Mouse (Mus musculus) small intestine, adult 2 months (tissue): ENCODE measurements around the gene Smad5.

Experiments used
- CTCF ChIP-seq: fragments of 200-500 bp; IDR thresholded peaks from 2 replicates; pipeline ENCODE4 v1.5.1; 2012; ENCODE audit warnings: low read depth, mild to moderate bottlenecking, control low read depth, inconsistent platforms, low read length, moderate library complexity, mixed read lengths; ENCODE audit not compliant: insufficient replicate concordance, insufficient read length; ENCODE audit errors: extremely low read depth
- POLR2A ChIP-seq: fragments of 200-500 bp; IDR thresholded peaks from 2 replicates; pipeline ENCODE4 v1.6.1; 2012; ENCODE audit warnings: low read depth, mild to moderate bottlenecking, control low read depth, inconsistent platforms, low read length, moderate library complexity

DNA sequence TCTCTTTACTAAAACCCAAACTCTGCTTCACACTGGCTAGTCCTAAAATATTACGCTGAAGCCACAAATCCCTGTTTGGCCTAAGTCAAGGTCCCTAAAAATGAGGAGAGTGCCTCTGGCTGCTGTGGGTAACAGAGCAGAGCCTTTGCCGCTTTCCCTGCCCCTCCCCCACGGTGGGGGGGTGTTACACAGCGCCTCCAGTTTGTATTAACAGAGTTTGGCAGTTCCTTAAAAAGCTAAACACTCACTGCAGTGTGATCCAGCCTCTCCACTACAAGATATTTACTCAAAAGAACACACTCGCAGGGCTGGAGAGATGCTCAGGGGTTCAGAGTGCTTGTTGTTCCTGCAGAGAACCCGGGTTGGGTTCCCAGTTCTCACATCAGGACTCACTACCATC, 43.9 kb upstream of the Smad5 start:
- TF ChIP-seq POLR2A (no peak), CTCF (no peak)
